In genomic region chr6:13248317-13248969, GRCm38 (mm10) we compare ENCODE assay signal across 12 mouse cellular contexts. TPM values are rescaled to one million over a fixed set of nuclear protein-coding genes. Genes with fewer than 3 reads are reported as not detected.
DNase-seq lines count a peak whose midpoint lies in the region; ATAC-seq and TF ChIP-seq lines count a peak whose summit lies in the region.
"Had no signal": no experiment of that assay in that cellular context is flagged by ENCODE, and none has a peak within 500 bp of the region (broad histone marks: within the 10 kb centered on the region; RNA-seq: fewer than 3 reads in every experiment).

No protein-coding gene starts in this region.

- H3K4me1 ChIP-seq in hindbrain, embryonic 11.5 days (replicated peaks; ENCODE audit: control insufficient read depth, insufficient read depth, low read length), result no peaks in the 10 kb centered on the region
- H3K4me1 ChIP-seq in hindbrain, embryonic 13.5 days (replicated peaks), result no peaks in the 10 kb centered on the region
- H3K4me1 ChIP-seq in forebrain, embryonic 14.5 days (ENCODE audit: control insufficient read depth, insufficient read depth, low read length), result no peaks in the 10 kb centered on the region
- H3K4me1 ChIP-seq in thymus, adult 2 months (replicated peaks; ENCODE audit: control insufficient read depth, insufficient read depth, low read length), result no peaks in the 10 kb centered on the region
- H3K4me1 ChIP-seq: neural tube, embryonic 13.5 days had no signal

- no peak overlapping the region for H3K4me3 ChIP-seq in hindbrain, embryonic 11.5 days (ENCODE audit: low read depth, low read length)
- H3K4me3 ChIP-seq in hindbrain, embryonic 13.5 days, result no peak overlapping the region
- H3K4me3 ChIP-seq in forebrain, embryonic 14.5 days (ENCODE audit: low read depth, low read length), result no peak overlapping the region
- no peak overlapping the region for H3K4me3 ChIP-seq in thymus, adult 2 months (ENCODE audit: control insufficient read depth, insufficient read depth, low read length)
- H3K4me3 ChIP-seq: neural tube, embryonic 13.5 days had no signal

- no peak overlapping the region for H3K4me2 ChIP-seq in hindbrain, embryonic 11.5 days (replicated peaks; ENCODE audit: low read depth, low read length)
- no peak overlapping the region for H3K4me2 ChIP-seq in hindbrain, embryonic 13.5 days
- H3K4me2 ChIP-seq in forebrain, embryonic 14.5 days (ENCODE audit: low read length), result no peak overlapping the region
- H3K4me2 ChIP-seq: neural tube, embryonic 13.5 days had no signal

- no peaks in the 10 kb centered on the region for H3K27me3 ChIP-seq in hindbrain, embryonic 11.5 days (ENCODE audit: control insufficient read depth, insufficient read depth, low read length)
- H3K27me3 ChIP-seq in hindbrain, embryonic 13.5 days, result no peaks in the 10 kb centered on the region
- no peaks in the 10 kb centered on the region for H3K27me3 ChIP-seq in forebrain, embryonic 14.5 days (replicated peaks; ENCODE audit: control insufficient read depth, insufficient read depth, low read length)
- H3K27me3 ChIP-seq in thymus, adult 2 months (ENCODE audit: control insufficient read depth, insufficient read depth, low read length), result no peaks in the 10 kb centered on the region
- H3K27me3 ChIP-seq: neural tube, embryonic 13.5 days had no signal

- no peaks in the 10 kb centered on the region for H3K9me3 ChIP-seq in hindbrain, embryonic 11.5 days (ENCODE audit: control insufficient read depth, low read length)
- H3K9me3 ChIP-seq in hindbrain, embryonic 13.5 days, result no peaks in the 10 kb centered on the region
- no peaks in the 10 kb centered on the region for H3K9me3 ChIP-seq in forebrain, embryonic 14.5 days (replicated peaks; ENCODE audit: control insufficient read depth, low read length)
- H3K9me3 ChIP-seq: neural tube, embryonic 13.5 days had no signal

- ATAC-seq in hindbrain, embryonic 11.5 days (ENCODE audit: low FRiP score), result 0 out of 2 replicates have a peak, but pooled peaks have one; percentile 54
- ATAC-seq in hindbrain, embryonic 13.5 days (ENCODE audit: low FRiP score), result no peak
- ATAC-seq in forebrain, embryonic 14.5 days, result peak; percentile 52; the same call in 1 of the 2 replicates

- TF ChIP-seq CTCF in thymus, adult 2 months (IDR thresholded peaks at IDR 0.05; ENCODE audit: borderline replicate concordance, control insufficient read depth, extremely low read depth, insufficient read depth, low read length, poor library complexity), result no peak

- DNase-seq in hindbrain, embryonic 11.5 days (ENCODE audit: low spot score), result peak; percentile 38
- DNase-seq in thymus, postnatal 0 days (ENCODE audit: low spot score), result peak; percentile 3
- DNase-seq in thymus, postnatal 25 days, result no peak
- DNase-seq in forebrain, embryonic 14.5 days (ENCODE audit: low spot score), result peak; percentile 51
- no peak for DNase-seq in spleen, postnatal 36 days (ENCODE audit: low spot score in 2 of 2)
- DNase-seq in layer of hippocampus, adult 9-10 months (ENCODE audit: low spot score), result no peak
- no peak for DNase-seq in thymus, adult 2 months

- WGBS in hindbrain, embryonic 11.5 days, result 71% methylated on average over 4 of the region's 4 CpGs
- WGBS in hindbrain, embryonic 13.5 days, result 70% methylated on average over 4 of the region's 4 CpGs
- 70% methylated on average over 4 of the region's 4 CpGs for WGBS in forebrain, embryonic 14.5 days
- WGBS in thymus, adult 2 months, result 69% methylated on average over 4 of the region's 4 CpGs

- H3K27ac ChIP-seq in hindbrain, embryonic 11.5 days (ENCODE audit: low read depth, low read length), result no peak overlapping the region
- no peak overlapping the region for H3K27ac ChIP-seq in hindbrain, embryonic 13.5 days
- H3K27ac ChIP-seq in forebrain, embryonic 14.5 days (ENCODE audit: low read depth, low read length), result no peak overlapping the region
- no peak overlapping the region for H3K27ac ChIP-seq in thymus, adult 2 months (ENCODE audit: control insufficient read depth, insufficient read depth, low read length)
- H3K27ac ChIP-seq: neural tube, embryonic 13.5 days had no signal

- TF ChIP-seq POLR2A in thymus, adult 2 months (IDR thresholded peaks at IDR 0.05; ENCODE audit: control insufficient read depth, extremely low read depth, insufficient read depth, low read length, poor library complexity), result no peak

- no peaks in the 10 kb centered on the region for H3K36me3 ChIP-seq in hindbrain, embryonic 11.5 days (ENCODE audit: control insufficient read depth, insufficient read depth, low read length)
- H3K36me3 ChIP-seq in hindbrain, embryonic 13.5 days, result no peaks in the 10 kb centered on the region
- no peaks in the 10 kb centered on the region for H3K36me3 ChIP-seq in forebrain, embryonic 14.5 days (ENCODE audit: control insufficient read depth, insufficient read depth, low read length)
- no peaks in the 10 kb centered on the region for H3K36me3 ChIP-seq in thymus, adult 2 months (ENCODE audit: control insufficient read depth, insufficient read depth, low read length)
- H3K36me3 ChIP-seq: neural tube, embryonic 13.5 days had no signal

- H3K9ac ChIP-seq in hindbrain, embryonic 11.5 days (ENCODE audit: low read depth, low read length), result no peak overlapping the region
- no peak overlapping the region for H3K9ac ChIP-seq in hindbrain, embryonic 13.5 days
- H3K9ac ChIP-seq in forebrain, embryonic 14.5 days (ENCODE audit: low read length), result no peak overlapping the region
- H3K9ac ChIP-seq: neural tube, embryonic 13.5 days had no signal

RNA-seq across cellular contexts. Expression of gene Vwde, which starts 23.7 kb away (rescaled TPM):
- polyA plus RNA-seq in hindbrain, embryonic 11.5 days (2014; fragmentation: Nextera tagmentation; extraction: Ambion mirVana), result 0.17 TPM in 1 of 2 replicates, not detected in the other
- polyA plus RNA-seq in hindbrain, embryonic 13.5 days (2015; fragmentation: Nextera tagmentation; extraction: Ambion mirVana), result 0.13 TPM in 1 of 2 replicates, not detected in the other
- not detected in 2 replicates for polyA plus RNA-seq in thymus, postnatal 0 days (2015; fragmentation: Nextera tagmentation; extraction: Ambion mirVana)
- polyA plus RNA-seq in forebrain, embryonic 14.5 days (2014; fragmentation: Nextera tagmentation; extraction: Ambion mirVana), result not detected in 2 replicates
- polyA plus RNA-seq in thymus, adult 2 months (2012; rRNA removed), result not detected in 2 replicates
- polyA plus RNA-seq: cortical plate, adult 2 months; heart, embryonic 14.5 days; neural tube, embryonic 13.5 days; testis, adult 2 months had no signal

Comparison
In these comparisons a context has a peak if more than half of its experiments do, and no peak if none do; other contexts are left out.
1. DNase-seq: peak in hindbrain, embryonic 11.5 days (single experiment), thymus, postnatal 0 days (single experiment) and forebrain, embryonic 14.5 days (single experiment); none in thymus, postnatal 25 days (single experiment), spleen, postnatal 36 days (0 of 2), layer of hippocampus, adult 9-10 months (single experiment) and thymus, adult 2 months (single experiment).